In the genomic region with DNA sequence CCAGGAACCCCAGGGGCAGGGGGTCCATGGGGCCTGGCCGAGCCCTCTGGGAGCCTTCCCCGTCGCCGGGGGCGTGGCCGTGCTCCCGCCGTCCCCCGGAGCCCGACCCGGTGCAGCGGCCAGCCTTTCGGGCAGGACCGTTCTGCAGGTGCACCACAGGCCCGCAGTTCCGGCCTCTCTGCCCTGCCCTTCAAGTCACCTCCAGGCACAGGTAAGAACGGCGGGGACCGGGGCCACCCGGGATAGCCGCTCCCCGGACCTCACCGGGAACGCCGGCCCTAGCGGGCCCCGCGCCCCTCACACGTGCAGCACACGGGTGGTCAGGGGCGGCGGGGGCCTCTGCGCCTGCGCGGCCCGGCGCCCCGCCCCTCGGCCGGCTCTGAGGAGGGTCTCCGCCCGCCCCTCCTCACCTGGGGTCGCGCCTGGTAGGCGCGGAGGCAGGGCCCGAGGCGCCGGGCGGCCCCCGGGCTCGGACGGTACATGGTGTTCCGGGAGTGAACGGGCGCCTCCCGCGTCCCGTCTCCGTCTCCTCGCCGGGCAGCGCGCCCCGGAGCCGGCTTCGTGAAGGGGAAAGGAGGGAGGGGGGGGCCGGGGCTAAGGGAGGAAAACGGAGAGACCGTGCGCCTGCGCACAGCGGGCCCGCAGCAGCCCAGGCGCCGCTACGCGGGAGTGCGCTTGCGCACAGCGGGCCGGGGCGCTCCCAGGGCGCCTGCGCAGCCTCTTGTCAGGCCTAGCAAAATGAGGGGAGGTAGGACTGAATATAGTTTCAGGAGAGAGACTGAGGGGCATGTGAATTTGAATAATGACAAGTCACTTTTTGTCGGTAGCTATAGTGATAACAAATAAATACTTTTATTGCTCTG, we compare ENCODE assay signal across 8 mouse cellular contexts. TPM values are rescaled to one million over a fixed set of nuclear protein-coding genes. Genes with fewer than 3 reads are reported as not detected.
DNase-seq lines count a peak whose midpoint lies in the region; ATAC-seq and TF ChIP-seq lines count a peak whose summit lies in the region.

A gene (minus strand): TSS at position 651 of the 863 bp plus-strand sequence.

- DNase-seq in CD4-positive helper T cell, adult 2 months (ENCODE audit: low read depth, low spot score), result peak; percentile 96
- DNase-seq in brain, embryonic 14.5 days (ENCODE audit: low read depth), result peak; percentile 97
- DNase-seq in liver, result peak; percentile 92
- peak; percentile 52 to 77 for DNase-seq in monocyte, adult 2 months (ENCODE audit: low read depth in 1 of 2, low spot score in 2 of 2)
- DNase-seq in spleen, postnatal 14 days (ENCODE audit: low spot score in 2 of 2), result peak; percentile 80 to 82

- TF ChIP-seq POLR2A in brain, embryonic 14.5 days (IDR thresholded peaks at IDR 0.05; ENCODE audit: borderline replicate concordance, extremely low read depth, insufficient read depth, insufficient read length, poor library complexity, severe bottlenecking), result peak; percentile 61

- no peak for TF ChIP-seq CTCF in brain, embryonic 14.5 days (IDR thresholded peaks at IDR 0.05; ENCODE audit: borderline replicate concordance, extremely low read depth, insufficient read depth, insufficient read length)

- peaks cover 37% of the 10 kb centered on the region for H3K36me3 ChIP-seq in erythroblast, embryonic 14.5 days (ENCODE audit: control insufficient read depth)
- peaks cover 16% of the 10 kb centered on the region for H3K36me3 ChIP-seq in heart, embryonic 11.5 days (ENCODE audit: control insufficient read depth, insufficient read depth, low read length)
- peaks cover 67% of the 10 kb centered on the region for H3K36me3 ChIP-seq in kidney, embryonic 15.5 days

- H3K4me2 ChIP-seq in heart, embryonic 11.5 days, result peak within 1 kb of the TSS; percentile 98
- peak within 1 kb of the TSS; percentile 88 for H3K4me2 ChIP-seq in kidney, embryonic 15.5 days

- no peaks in the 10 kb centered on the region for H3K9me3 ChIP-seq in erythroblast, embryonic 14.5 days (ENCODE audit: control insufficient read depth, low read length)
- no peaks in the 10 kb centered on the region for H3K9me3 ChIP-seq in heart, embryonic 11.5 days (replicated peaks; ENCODE audit: control insufficient read depth, low read length)
- no peaks in the 10 kb centered on the region for H3K9me3 ChIP-seq in kidney, embryonic 15.5 days (replicated peaks)

- ATAC-seq in heart, embryonic 11.5 days (replicated peaks; ENCODE audit: insufficient number of reproducible peaks, low FRiP score, low TSS enrichment), result peak; percentile 85
- ATAC-seq in kidney, embryonic 15.5 days (replicated peaks; ENCODE audit: low FRiP score), result peak; percentile 93

- H3K27ac ChIP-seq in heart, embryonic 11.5 days (ENCODE audit: low read depth, low read length), result peak within 1 kb of the TSS; percentile 80
- peak within 1 kb of the TSS; percentile 89 for H3K27ac ChIP-seq in kidney, embryonic 15.5 days

- peak within 1 kb of the TSS; percentile 91 for H3K4me3 ChIP-seq in erythroblast, embryonic 14.5 days (replicated peaks)
- H3K4me3 ChIP-seq in heart, embryonic 11.5 days (ENCODE audit: low read depth, low read length), result peak within 1 kb of the TSS; percentile 77
- peak within 1 kb of the TSS; percentile 79 for H3K4me3 ChIP-seq in kidney, embryonic 15.5 days (replicated peaks)

- WGBS in heart, embryonic 11.5 days (ENCODE audit: insufficient replicate concordance), result 1% methylated on average over 85 of the region's 86 CpGs
- under 1% methylated on average over 76 of the region's 86 CpGs for WGBS in kidney, embryonic 15.5 days

- H3K9ac ChIP-seq in heart, embryonic 11.5 days (ENCODE audit: low read depth, low read length), result peak within 1 kb of the TSS; percentile 87
- peak within 1 kb of the TSS; percentile 83 for H3K9ac ChIP-seq in kidney, embryonic 15.5 days

- no peaks in the 10 kb centered on the region for H3K27me3 ChIP-seq in erythroblast, embryonic 14.5 days (ENCODE audit: control insufficient read depth)
- no peaks in the 10 kb centered on the region for H3K27me3 ChIP-seq in heart, embryonic 11.5 days (ENCODE audit: control insufficient read depth, insufficient read depth, low read length)
- H3K27me3 ChIP-seq in kidney, embryonic 15.5 days, result no peaks in the 10 kb centered on the region

- peaks cover 43% of the 10 kb centered on the region for H3K4me1 ChIP-seq in erythroblast, embryonic 14.5 days (ENCODE audit: control insufficient read depth)
- peaks cover 14% of the 10 kb centered on the region for H3K4me1 ChIP-seq in heart, embryonic 11.5 days (ENCODE audit: control insufficient read depth, insufficient read depth, low read length)
- H3K4me1 ChIP-seq in kidney, embryonic 15.5 days, result peaks cover 24% of the 10 kb centered on the region

RNA-seq across cellular contexts. Expression of the gene that starts here (rescaled TPM):
- polyA plus RNA-seq in brain, embryonic 14.5 days (2012; rRNA removed), result 83.5 and 92.4 TPM in 2 replicates
- 6.9 and 7.1 TPM in 2 replicates for polyA plus RNA-seq in erythroblast, embryonic 14.5 days (2012)
- 22.2 and 26.7 TPM in 2 replicates for polyA plus RNA-seq in heart, embryonic 11.5 days (2014; fragmentation: Nextera tagmentation; extraction: Ambion mirVana)
- polyA plus RNA-seq in kidney, embryonic 15.5 days (2015; fragmentation: Nextera tagmentation; extraction: Ambion mirVana), result 31.2 and 34.7 TPM in 2 replicates

Comparison
In these comparisons a context has a peak if more than half of its experiments do, and no peak if none do; other contexts are left out.
1. Peak in every context shown above with its lines: DNase-seq, ATAC-seq, H3K4me3 ChIP-seq and H3K27ac ChIP-seq.